Mouse (Mus musculus): Measurements from ENCODE around the gene Fastkd5. TPM values are rescaled to one million over a fixed set of nuclear protein-coding genes. Genes with fewer than 3 reads are reported as not detected.
"Not testable (repeated sequence)": the region's sequence is repeated elsewhere in the genome, so short reads cannot be mapped to it uniquely, and the experiment has no call there.

Gene Fastkd5
- total RNA-seq (2021): 1 to 10 TPM; 4.9 to 5.2 TPM
- long read RNA-seq, experiment 1, partial matches to known transcripts: 0 of 7 reads
- long read RNA-seq, experiment 1, other reads (novel, unspliced or antisense): 4 of 7 reads
- long read RNA-seq, experiment 2, partial matches to known transcripts: 0 of 4 reads
- long read RNA-seq, experiment 2, other reads (novel, unspliced or antisense): 1 of 4 reads

DNA sequence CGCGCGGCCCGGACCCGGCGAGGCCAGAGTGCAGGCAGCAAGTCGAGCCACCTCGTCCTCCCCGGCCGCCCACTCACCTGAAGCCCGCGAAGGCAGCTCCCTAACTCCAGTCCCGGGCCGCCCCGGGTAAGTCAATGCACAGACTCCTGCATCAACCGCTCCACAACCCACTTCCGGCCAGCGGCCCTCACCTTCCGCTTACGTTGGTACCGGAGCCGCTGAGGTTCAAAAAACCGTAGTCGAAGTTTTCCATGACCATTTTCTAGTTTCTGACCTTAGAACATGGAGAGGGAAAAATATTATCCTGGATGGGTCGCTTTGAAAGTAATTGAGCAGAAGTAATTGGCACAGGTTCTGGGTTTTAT lies at the start of gene Fastkd5, which contains the start of gene Ubox5:
Gene Fastkd5, minus strand, starts transcription at position 189 of the 365 bp plus-strand sequence.
Gene Ubox5, minus strand, starts transcription at position 200 of the 365 bp plus-strand sequence.
- peak; percentile 90 to 91 for DNase-seq
- intact Hi-C loops (cut with DNase I): no loop called here

DNA sequence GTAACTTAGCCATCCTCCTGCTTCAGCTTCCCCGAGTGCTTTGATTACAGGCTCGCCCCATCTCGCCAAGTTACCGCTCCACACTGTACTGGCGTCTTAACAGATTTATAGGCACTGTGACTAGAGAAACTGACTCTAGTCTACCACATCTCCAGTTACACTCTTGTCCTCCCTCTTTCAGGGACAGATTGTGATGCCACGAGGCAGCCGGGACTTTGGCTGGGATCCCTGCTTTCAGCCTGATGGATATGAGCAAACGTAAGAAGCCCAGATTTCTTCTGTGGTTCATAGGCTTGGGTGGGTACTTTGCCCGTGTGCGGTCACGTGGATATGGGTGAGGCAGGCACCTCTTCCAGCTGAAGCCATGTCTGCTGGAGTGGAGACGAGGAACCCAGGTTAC lies 49.3 kb upstream of the Fastkd5 start:
- no peak for DNase-seq
- intact Hi-C loops (cut with DNase I): no loop called here

DNA sequence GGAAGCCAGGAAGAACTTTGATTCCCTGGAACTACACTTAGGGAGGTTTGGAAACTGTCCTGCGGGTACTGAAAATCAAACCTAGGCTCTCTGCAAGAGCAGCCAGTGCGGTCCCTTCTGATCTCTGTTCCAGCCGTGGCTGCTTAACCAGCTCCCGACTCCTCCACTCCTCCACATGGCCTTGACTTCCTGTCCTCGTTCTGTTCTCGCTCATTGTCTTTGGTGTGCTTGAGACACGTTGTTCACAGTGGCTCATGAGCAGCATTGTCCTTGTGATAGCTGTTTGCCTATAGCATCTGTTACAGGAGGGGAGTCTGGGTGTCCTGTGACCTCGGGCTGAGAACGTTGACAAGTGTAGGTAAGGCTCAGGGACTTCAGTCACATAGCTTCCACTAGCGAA lies 47.4 kb upstream of the Fastkd5 start:
- DNase-seq: no peak
- intact Hi-C loops (cut with DNase I): no loop called here

DNA sequence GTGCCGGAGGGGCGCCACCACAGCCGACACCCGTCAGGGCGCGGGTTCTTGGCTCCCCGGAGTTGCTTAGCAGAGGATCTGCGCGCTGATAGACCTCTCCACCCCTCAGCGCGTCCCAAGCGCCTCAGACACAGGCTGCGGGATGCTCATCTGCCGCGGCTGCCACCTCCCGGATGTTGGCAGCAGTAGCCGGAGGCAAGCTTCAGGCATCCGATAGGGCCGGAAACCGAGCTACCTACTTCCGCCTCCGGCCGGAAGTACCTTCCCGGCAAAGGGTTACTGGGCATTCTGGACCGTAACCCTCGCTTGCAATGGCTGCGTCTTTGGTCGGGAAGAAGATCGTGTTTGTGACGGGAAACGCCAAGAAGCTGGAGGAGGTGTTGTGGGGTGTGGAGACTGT lies 37.7 kb upstream of the Fastkd5 start, which contains the start of gene Itpa:
Gene Itpa, plus strand, starts transcription at position 52 of the 400 bp plus-strand sequence.
- intact Hi-C loops (cut with DNase I): no loop called here
- DNase-seq: peak; percentile 78 to 79

DNA sequence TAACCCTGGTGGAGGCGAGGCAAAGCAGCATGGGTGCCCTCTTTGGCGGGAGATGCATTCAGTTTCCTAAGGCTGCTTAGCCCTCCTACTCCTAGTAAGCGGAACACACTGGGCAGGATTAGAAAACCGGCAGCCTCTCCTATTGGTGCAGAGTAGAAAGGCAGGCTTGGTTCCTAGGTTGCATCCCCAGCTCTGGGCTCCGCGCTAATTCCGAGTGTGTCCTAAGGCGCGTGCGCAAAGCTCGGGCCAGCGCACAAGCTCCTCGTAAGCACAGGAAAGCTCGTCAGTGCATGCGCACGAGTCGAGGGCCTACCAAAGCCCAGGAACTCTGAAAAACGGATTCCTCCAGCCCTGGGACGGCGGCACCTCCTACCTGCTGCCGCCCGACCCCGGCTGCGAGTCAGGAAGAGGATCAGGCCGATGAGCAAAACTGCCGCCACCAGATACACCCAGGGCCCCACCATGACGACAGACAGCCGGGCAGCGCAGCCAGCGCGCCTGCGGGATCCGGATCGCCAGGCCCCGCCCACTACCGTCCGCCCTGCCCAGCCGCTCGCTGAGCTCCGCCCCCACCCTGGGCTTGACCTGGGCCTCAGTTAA lies 34.4 kb upstream of the Fastkd5 start, which contains the start of gene Ddrgk1:
Gene Ddrgk1, minus strand, starts transcription at position 558 of the 600 bp plus-strand sequence.
- peak; percentile 90 to 94 for DNase-seq
- intact Hi-C loops (cut with DNase I): no loop called here

DNA sequence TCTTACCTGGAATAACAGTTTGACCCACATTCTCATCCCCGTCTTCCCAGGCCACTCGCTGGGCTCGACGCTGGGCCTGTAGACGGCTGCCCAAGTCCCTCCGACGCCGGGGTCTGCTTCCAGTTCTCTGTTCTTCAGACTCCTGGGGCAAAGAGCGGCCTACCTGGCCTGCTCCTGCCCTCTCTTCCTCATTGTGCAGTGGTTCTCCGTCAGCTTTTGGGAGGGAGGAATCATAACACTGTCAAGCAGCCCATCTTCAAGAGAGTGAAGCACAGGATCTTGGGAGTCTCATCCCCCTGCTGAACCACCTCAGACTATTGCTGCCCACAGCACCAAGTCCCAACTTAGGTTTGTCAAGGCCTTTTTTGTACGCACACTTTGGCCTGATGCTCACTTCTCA lies 33.5 kb upstream of the Fastkd5 start:
- DNase-seq: no peak
- intact Hi-C loops (cut with DNase I): no loop called here

DNA sequence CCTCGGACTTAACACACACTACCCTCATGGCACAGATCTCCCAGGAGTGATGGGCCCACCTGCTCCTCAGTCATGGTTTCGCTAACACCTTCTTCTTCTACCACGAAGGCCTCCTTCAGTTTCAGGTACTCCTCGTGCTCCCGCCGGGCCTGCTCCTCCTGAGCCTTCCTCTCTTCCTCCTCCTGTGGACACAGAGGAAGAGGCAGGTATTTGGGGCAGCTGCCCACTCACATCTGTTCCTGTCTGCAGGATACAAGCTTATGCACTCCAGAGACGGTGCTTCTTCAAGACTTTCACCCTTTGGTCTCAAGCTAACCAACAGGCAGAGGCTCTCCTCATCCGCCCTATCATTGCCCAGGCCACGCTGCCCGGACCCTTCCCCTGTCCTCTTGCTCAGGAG lies 28.7 kb upstream of the Fastkd5 start:
- no peak for DNase-seq

DNA sequence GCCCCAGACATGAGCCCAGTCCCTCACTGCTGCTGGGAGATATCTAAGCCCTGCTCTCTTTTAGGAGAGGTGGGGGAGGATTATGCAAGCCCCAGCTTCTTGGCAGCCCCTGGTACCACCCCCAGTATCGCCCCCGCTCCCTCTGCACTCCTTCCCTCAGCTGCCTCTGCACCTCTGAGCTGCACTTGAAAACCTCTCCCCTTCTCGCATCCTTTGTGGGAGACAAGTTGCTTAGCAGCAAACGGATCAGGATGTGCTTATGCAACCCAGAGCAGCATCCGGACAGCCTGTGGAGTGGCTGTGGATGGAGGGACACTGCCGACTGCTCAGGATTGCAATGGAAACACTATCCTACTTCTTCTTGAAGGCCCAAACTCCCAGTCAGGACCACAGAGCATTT lies 27.7 kb upstream of the Fastkd5 start:
- intact Hi-C loops (cut with DNase I): no loop called here
- no peak for DNase-seq

More for the DNA sequence above, 28.7 kb upstream of the Fastkd5 start:
- intact Hi-C loops (cut with DNase I): no loop called here

DNA sequence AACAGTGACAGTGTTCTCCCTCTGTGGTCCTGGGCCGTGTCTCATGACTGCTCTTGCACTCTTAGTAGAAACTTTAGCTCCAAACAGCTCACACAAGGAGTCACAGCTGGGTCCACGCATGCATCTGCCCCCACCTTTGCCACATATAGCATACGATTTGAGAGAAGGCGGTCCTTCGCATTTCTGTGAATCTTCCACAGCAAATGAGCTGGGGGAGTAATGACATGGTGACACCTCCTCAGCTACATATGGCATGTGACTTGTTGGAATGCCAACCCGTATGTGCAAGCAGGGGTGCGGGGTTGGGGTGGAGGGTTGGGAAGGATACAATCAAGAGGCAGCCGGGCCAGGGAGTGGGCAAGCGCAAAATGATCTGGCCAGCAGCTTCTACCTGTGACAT lies 26.7 kb upstream of the Fastkd5 start:
- intact Hi-C loops (cut with DNase I): no loop called here
- no peak for DNase-seq

DNA sequence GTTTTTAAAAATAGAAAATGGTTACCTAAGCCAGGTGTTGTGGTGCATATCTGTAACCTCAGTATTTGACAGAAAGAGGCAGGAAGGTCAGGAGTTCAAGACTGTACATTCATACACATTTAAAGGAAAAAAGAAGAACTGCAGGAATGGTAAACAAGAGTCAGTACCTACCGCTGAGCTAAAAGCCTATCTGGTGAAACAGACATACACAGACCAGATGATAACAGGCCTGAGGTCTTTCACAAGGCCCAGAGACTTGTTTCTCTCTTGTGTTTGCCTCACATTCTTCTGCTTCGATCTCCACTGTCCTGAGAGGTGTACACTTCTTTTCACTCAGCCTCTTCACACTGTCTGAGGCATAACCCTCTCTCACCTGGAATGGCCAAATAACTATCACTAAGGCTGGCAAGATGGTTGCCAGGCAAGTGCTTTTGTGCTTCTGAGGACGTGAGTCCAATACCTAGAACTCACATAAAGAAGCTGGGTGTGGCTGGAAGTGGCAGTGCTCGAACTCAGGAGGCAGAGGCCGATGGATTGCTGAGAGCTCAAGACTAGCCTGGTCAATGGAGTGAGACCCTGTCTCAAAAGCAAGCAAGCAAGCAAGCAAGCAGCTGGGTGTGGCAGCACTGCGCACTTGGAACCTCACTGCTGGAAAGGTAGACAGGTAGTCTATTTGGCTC lies 26.0 kb upstream of the Fastkd5 start:
- intact Hi-C loops (cut with DNase I): no loop called here
- no peak for DNase-seq

DNA sequence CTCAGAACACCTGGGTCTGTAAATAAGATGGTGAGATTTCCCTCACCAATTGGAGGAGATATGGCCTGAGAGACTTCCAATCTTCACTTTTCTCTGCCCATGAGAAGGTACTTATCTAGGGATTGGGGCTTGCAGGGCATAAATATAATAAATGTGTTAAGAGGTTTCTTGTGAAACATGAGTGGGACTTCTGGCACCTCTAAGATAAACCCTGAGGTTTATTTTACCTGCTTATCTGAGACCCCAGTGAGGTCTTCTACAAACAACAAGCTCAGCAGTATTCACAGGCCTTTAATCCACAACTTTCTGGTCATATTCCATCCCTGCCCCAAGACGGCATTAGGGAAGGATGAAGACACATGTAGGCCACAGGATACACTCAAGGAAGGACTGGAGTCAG lies 23.9 kb upstream of the Fastkd5 start:
- intact Hi-C loops (cut with DNase I): no loop called here
- DNase-seq: no peak

DNA sequence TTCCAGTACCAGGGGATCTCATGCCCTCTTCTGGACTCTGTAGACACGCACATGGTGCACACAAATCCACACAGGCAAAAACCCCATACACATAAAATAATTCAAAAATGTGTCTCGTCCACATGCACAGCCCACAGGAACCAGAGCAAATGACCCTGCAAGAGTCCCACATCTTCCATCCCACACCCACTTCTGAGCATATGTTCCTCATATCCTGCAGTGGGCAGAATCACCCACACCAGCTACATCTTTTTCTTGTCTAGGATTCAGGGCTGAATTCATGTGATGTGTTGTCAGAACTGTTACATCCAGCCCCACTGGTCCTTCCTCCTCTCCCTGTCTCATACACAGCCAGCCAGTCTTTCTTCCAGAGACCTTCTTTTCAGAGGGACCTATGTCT lies 23.5 kb upstream of the Fastkd5 start:
- intact Hi-C loops (cut with DNase I): no loop called here
- DNase-seq: no peak

DNA sequence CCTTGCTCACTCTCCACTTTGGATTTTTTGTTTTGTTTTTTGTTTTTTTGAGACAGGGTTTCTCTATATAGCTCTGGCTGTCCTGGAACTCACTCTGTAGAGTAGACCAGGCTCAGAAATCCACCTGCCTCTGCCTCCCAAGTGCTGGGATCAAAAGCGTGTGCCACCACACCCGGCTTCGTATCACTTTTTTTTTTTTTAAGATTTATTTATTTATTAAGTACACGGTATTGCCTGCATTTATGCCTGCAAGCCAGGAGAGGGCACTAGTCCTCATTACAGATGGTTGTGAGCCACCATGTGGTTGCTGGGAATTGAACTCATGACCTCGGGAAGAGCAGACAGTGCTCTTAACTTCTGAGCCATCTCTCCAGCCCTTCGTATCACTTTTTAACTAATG lies 19.2 kb upstream of the Fastkd5 start:
- DNase-seq; intact Hi-C loops (cut with DNase I): not testable (repeated sequence)

DNA sequence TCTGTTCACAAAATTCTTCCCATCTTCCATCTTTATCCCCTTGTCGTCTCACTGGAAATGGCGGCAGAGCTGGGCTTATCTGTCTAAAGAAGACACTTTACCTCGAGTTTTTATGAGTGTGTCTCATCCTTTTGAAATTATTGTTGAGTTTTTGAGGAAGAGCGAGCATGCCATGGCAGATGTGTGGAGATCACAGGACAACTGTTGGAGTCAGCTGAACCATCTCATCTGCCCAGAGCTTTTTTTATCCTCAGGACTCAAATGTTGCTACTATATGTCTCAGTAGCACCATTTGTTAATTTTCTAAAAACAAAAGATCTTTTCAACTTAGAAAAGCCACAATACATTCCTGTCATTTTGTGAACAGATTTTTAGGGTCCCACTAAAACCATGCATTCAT lies 15.4 kb upstream of the Fastkd5 start:
- DNase-seq: no peak
- intact Hi-C loops (cut with DNase I): no loop called here

DNA sequence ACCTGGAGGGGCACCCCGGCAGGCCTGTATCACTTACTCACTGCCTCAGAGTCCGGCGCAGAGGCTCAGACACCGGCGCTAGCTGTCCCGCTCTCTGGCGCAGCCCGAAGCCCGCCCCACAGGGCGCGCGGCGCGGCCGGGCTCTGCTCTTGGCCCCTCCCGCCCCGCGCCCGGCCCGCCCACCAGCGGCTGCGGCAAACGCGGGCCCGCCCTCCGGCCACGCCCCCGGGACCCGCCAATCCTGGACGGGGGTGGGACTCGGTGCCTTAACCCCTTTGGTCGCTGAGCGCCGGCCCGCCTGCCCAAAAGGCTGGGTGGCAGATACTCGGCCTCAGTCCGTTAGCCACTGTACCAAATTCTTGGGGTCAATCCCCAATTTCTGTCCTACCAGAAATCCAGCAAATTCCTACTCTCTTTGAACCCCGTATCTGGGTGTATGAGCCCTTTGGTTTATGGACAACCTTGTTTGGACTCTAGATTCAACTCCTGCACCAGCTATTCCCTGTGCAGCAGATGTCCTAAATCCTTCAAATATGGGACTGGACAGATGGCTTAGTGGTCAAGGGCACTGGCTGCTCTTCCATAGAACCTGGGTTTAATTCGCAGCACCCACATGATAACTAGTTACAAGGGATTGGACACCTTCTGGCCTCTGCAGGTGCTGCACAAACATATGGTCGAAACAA lies 13.0 kb upstream of the Fastkd5 start, which contains the start of gene Lzts3:
Gene Lzts3, minus strand, starts transcription at position 120 of the 686 bp plus-strand sequence.
- intact Hi-C loops (cut with DNase I): no loop called here
- DNase-seq: peak; percentile 86 to 92

DNA sequence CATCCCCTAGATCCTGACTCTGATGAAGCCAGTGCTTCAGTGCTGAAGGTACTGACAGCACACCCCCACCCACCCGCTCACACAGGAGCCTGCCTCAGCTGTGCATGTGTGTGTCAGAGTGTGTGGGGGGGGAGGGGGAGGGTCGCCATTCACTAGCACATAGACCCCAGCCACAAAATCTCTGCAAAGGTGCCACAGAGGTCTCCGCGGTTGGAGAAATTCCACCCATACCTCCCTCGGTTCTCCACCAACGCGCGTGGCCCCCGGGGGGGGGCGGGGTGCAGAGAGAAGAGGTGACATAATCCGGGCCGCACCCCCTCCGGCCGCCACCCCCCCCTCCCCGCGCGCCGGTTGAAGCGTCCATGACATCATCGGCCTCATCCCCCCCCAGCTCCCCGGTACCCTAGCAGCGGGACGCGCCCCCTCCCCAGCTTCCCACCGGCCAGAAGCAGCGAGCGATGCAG lies 12.4 kb upstream of the Fastkd5 start:
- intact Hi-C loops (cut with DNase I): no loop called here
- DNase-seq: no peak

DNA sequence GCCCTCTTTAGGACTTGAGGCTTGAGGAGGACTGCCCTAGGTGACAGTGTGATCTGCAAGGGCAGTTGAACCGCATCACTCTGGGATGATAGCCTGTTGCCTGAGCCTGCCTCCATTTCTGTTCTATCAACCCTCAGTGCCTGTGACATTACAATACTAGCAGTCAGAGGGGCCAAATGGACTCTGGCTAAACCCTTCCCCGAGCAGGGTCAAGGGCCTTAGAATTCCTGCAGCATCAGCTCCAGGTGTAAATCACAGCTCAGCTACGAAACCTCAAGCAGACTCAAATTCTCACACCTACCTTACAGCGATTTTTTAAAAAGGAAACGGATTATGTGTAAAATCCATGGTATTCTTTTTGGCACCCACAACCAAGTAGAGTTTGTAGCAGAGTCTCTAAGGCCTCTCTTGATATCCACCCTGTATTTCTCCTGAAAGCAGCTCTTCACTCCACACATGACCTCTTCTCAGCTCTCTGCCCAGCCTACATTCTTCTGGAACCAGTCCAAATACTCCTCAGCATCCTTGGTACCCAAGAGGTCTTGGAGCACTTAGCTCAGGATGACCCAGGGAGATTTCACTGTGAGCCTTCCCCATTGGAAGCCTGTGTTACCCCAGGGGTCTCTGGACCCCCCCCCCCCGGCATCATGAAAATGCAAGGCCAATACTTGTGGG lies 11.7 kb upstream of the Fastkd5 start:
- DNase-seq: no peak
- intact Hi-C loops (cut with DNase I): no loop called here

DNA sequence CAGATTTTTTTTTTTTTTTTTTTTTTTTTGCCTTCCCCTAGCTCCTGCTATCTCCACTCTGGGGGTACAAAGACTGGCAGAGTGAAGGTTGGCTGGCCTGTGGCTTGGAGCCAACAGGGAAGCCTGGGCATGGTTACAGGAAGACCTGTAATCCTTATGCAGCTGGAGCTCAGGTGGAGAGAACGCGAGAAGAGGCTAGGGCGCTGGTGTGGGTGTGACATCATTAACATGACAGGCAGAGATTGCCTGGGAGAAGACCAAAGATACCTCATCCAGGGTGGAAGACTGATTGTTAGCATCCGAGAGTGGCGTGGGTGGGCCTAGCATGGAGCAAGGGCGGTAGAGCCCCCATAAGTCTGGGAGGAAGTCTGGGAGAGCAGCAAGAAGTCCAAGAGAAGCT lies 9.4 kb upstream of the Fastkd5 start:
- intact Hi-C loops (cut with DNase I): no loop called here

DNA sequence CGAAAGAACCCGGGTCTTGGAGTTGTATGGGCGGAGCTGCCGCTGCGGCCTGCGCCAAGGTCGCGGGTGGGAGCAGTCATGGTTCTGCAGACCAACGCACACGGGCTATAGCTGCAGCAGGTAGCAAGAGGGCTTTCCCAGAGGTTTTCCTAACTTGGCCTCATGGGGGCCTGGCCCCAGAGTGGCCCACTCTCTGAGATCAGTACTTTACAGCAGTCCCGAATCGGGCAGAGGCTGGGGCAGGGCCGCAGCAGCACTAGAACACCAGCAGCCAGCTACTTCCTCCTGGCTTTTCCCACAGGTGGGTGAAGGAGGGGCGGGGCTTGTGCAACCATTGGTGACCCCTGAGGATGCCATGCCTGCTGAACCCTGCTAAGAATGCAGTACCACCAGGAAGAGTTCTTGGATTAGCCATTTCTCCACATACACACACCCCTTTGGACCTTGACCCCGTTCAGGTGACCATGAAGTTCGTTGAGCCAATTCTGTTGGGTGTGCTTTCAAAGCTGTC lies 8.3 kb upstream of the Fastkd5 start:
- no peak for DNase-seq
- intact Hi-C loops (cut with DNase I): no loop called here

More for the DNA sequence above, 9.4 kb upstream of the Fastkd5 start:
- no peak for DNase-seq

DNA sequence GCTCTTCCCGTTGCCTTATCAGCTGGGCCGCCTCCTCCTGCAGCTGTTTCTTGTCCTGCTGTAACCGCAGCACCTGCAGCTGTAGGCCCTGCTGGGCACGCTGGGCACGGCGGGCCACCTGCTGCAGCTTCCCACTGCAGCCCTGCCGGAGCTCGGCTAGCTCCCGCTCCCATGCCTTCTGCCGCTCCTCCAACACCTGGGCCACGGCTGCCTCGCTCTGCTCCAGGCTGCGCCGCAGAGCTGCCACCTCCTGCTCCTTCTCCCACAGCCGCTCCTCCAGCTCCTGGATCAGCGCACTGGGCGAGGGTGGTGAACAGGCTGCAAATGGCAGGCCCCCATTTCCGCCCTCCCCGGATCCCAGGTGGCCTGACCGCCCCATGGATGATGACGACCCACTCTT lies 6.0 kb upstream of the Fastkd5 start:
- intact Hi-C loops (cut with DNase I): no loop called here
- no peak for DNase-seq

Data from gastrocnemius, postnatal 36 days (tissue).